Mouse (Mus musculus): Measurements from ENCODE around the gene Reg3d.
"Not testable (repeated sequence)": the region's sequence is repeated elsewhere in the genome, so short reads cannot be mapped to it uniquely, and the experiment has no call there.

Gene Reg3d

GRCm38 (mm10) chr6:78378765-78379164 lies at the start of gene Reg3d:
Reg3d (minus strand) TSS chr6:78378865.
- no peak for DNase-seq

GRCm38 (mm10) chr6:78425497-78425896 lies 46.8 kb upstream of the Reg3d start:
- no peak for DNase-seq

- DNase-seq = not testable (repeated sequence)
Observed at GRCm38 (mm10) chr6:78422411-78422810, 43.7 kb upstream of the Reg3d start, which contains the start of gene Reg1. Reg1 (plus strand) TSS chr6:78422711.

- not testable (repeated sequence) for DNase-seq
Observed at GRCm38 (mm10) chr6:78395323-78395722, 16.7 kb upstream of the Reg3d start, which contains the start of gene Reg2. Reg2 (plus strand) TSS chr6:78395623.

GRCm38 (mm10) chr6:78385609-78386008 lies 6.9 kb upstream of the Reg3d start:
- no peak for DNase-seq

- DNase-seq = no peak
Observed at GRCm38 (mm10) chr6:78380409-78380808, 1.7 kb upstream of the Reg3d start, which contains the start of gene Reg3a. Reg3a (plus strand) TSS chr6:78380709.

GRCm38 (mm10) chr6:78370357-78370756 lies 8.3 kb downstream of the Reg3d start, which contains the start of gene Reg3b:
Reg3b (plus strand) TSS chr6:78370657.
- DNase-seq = no peak

- no peak for DNase-seq
Observed at GRCm38 (mm10) chr6:78361971-78362563, 16.6 kb downstream of the Reg3d start.

- DNase-seq = no peak
Observed at GRCm38 (mm10) chr6:78341689-78342088, 37.0 kb downstream of the Reg3d start.

- no peak for DNase-seq
Observed at GRCm38 (mm10) chr6:78340296-78340695, 38.4 kb downstream of the Reg3d start.

- DNase-seq = no peak
Observed at GRCm38 (mm10) chr6:78331919-78332569, 46.6 kb downstream of the Reg3d start.

- DNase-seq = no peak
Observed at GRCm38 (mm10) chr6:78329166-78329565, 49.5 kb downstream of the Reg3d start.

GRCm38 (mm10) chr6:78327798-78328197 lies 50.9 kb downstream of the Reg3d start:
- no peak for DNase-seq

Measured in spleen, adult 18-20 months (tissue).